12 mouse cellular contexts compared by ENCODE assay signal in genomic region chr13:103071783-103072182, GRCm38 (mm10).
A peak's percentile ranks its signal among the peaks of the same experiment; 100 is the strongest.
DNase-seq lines count a peak whose midpoint lies in the region; ATAC-seq and TF ChIP-seq lines count a peak whose summit lies in the region.
"Had no signal": no experiment of that assay in that cellular context is flagged by ENCODE, and none has a peak within 500 bp of the region (broad histone marks: within the 10 kb centered on the region; RNA-seq: fewer than 3 reads in every experiment).

No protein-coding gene starts in this region.

- DNase-seq in retina, postnatal 1 day = peak; percentile 36
- DNase-seq in retina, embryonic 14.5 days (ENCODE audit: low spot score) = no peak
- DNase-seq in NIH3T3 (ENCODE audit: low read depth) = peak; percentile 34
- peak; percentile 2 for DNase-seq in induced T-regulatory cell, adult 2 months (ENCODE audit: low read depth)
- no peak for DNase-seq in c-Kit-positive CD71-positive TER-119-positive erythroid progenitor cells, embryonic 14.5 days (ENCODE audit: low spot score)
- DNase-seq: thymus, adult 2 months had no signal

- ATAC-seq in intestine, postnatal 0 days = no peak
- no peak for ATAC-seq in intestine, embryonic 15.5 days
- no peak for ATAC-seq in CD4-positive, CD25-positive, alpha-beta regulatory T cell, adult 4 months
- ATAC-seq: intestine, embryonic 16.5 days had no signal

- H3K27me3 ChIP-seq in intestine, postnatal 0 days (replicated peaks; ENCODE audit: control insufficient read depth, insufficient read depth, low read length) = no peaks in the 10 kb centered on the region
- H3K27me3 ChIP-seq in intestine, embryonic 15.5 days (replicated peaks) = no peaks in the 10 kb centered on the region
- H3K27me3 ChIP-seq: heart, embryonic 15.5 days; liver, embryonic 15.5 days had no signal

- no peaks in the 10 kb centered on the region for H3K4me1 ChIP-seq in intestine, postnatal 0 days (replicated peaks; ENCODE audit: control insufficient read depth, insufficient read depth, low read length)
- H3K4me1 ChIP-seq in intestine, embryonic 15.5 days (replicated peaks) = no peaks in the 10 kb centered on the region
- H3K4me1 ChIP-seq: liver, embryonic 15.5 days had no signal

- no peak overlapping the region for H3K4me2 ChIP-seq in intestine, postnatal 0 days (replicated peaks; ENCODE audit: low read depth)
- H3K4me2 ChIP-seq in intestine, embryonic 15.5 days (replicated peaks) = no peak overlapping the region
- H3K4me2 ChIP-seq: heart, embryonic 15.5 days; liver, embryonic 15.5 days had no signal

- H3K4me3 ChIP-seq in intestine, postnatal 0 days (ENCODE audit: low read depth, low read length) = no peak overlapping the region
- no peak overlapping the region for H3K4me3 ChIP-seq in intestine, embryonic 15.5 days (replicated peaks)
- H3K4me3 ChIP-seq: heart, embryonic 15.5 days; liver, embryonic 15.5 days had no signal

- no peak overlapping the region for H3K9ac ChIP-seq in intestine, postnatal 0 days (ENCODE audit: low read depth, low read length)
- no peak overlapping the region for H3K9ac ChIP-seq in intestine, embryonic 15.5 days
- H3K9ac ChIP-seq: heart, embryonic 15.5 days; liver, embryonic 15.5 days had no signal

- WGBS in intestine, postnatal 0 days = 78% methylated on average over 3 of the region's 3 CpGs
- 85% methylated on average over 3 of the region's 3 CpGs for WGBS in intestine, embryonic 15.5 days

- peak; percentile 49 for TF ChIP-seq CTCF in intestine, postnatal 0 days (IDR thresholded peaks at IDR 0.05; ENCODE audit: low read depth)

- H3K9me3 ChIP-seq in intestine, postnatal 0 days (ENCODE audit: control insufficient read depth) = no peaks in the 10 kb centered on the region
- no peaks in the 10 kb centered on the region for H3K9me3 ChIP-seq in intestine, embryonic 15.5 days
- H3K9me3 ChIP-seq: heart, embryonic 15.5 days; liver, embryonic 15.5 days had no signal

- H3K27ac ChIP-seq in intestine, postnatal 0 days (ENCODE audit: low read depth, low read length) = no peak overlapping the region
- no peak overlapping the region for H3K27ac ChIP-seq in intestine, embryonic 15.5 days
- H3K27ac ChIP-seq: heart, embryonic 15.5 days; liver, embryonic 15.5 days had no signal

- H3K36me3 ChIP-seq in intestine, postnatal 0 days (ENCODE audit: control insufficient read depth, insufficient read depth) = no peaks in the 10 kb centered on the region
- no peaks in the 10 kb centered on the region for H3K36me3 ChIP-seq in intestine, embryonic 15.5 days
- H3K36me3 ChIP-seq: heart, embryonic 15.5 days; liver, embryonic 15.5 days had no signal

Comparison
In these comparisons a context has a peak if more than half of its experiments do, and no peak if none do; other contexts are left out.
1. DNase-seq: peak in retina, postnatal 1 day (single experiment), NIH3T3 (single experiment) and induced T-regulatory cell, adult 2 months (single experiment); none in retina, embryonic 14.5 days (single experiment) and c-Kit-positive CD71-positive TER-119-positive erythroid progenitor cells, embryonic 14.5 days (single experiment).